Mouse (Mus musculus) cerebellum, postnatal 36 days (tissue): Measurements from ENCODE around the gene Mrgpra6.

Experiments
- DNase-seq, 2 experiments: peaks; one replicate each; pipeline ENCODE4 v3.0.0; 2021 to 2022; ENCODE audit warnings: mixed read lengths in 2 of 2

Mrgpra6 gene

GRCm38 (mm10) chr7:47204830-47205229 lies at the start of gene Mrgpra6:
Gene Mrgpra6, minus strand, starts transcription at chr7:47204920.
- no peak for DNase-seq

GRCm38 (mm10) chr7:47252770-47253169 lies 48.0 kb upstream of the Mrgpra6 start, which contains the start of gene Mrgpra9:
Gene Mrgpra9, minus strand, starts transcription at chr7:47252848.
- DNase-seq = no peak

GRCm38 (mm10) chr7:47244658-47245057 lies 39.9 kb upstream of the Mrgpra6 start:
- no peak for DNase-seq

DNA sequence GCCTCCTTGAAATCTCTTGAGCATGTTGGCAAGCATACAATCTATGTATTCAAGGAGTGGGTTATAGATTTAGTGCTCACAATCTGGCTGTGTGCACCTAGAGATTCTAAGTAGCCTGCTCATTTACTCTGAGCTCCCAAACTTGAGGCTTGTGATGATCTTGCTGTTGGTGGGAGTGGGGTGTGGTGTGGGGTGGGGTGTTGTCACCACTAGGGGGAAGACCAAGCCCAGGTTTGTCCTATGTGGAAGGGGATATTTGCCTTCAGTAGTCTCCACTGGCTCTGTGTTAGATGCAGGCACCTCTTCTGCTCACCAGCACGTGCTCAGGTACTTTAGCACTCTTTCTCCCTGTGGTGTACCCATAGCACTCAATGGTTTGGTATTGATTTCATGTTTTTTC lies 9.4 kb downstream of the Mrgpra6 start:
- DNase-seq = no peak

GRCm38 (mm10) chr7:47170814-47171213 lies 33.9 kb downstream of the Mrgpra6 start:
- no peak for DNase-seq

- no peak for DNase-seq
Measured at GRCm38 (mm10) chr7:47165028-47165427, 39.7 kb downstream of the Mrgpra6 start.

DNA sequence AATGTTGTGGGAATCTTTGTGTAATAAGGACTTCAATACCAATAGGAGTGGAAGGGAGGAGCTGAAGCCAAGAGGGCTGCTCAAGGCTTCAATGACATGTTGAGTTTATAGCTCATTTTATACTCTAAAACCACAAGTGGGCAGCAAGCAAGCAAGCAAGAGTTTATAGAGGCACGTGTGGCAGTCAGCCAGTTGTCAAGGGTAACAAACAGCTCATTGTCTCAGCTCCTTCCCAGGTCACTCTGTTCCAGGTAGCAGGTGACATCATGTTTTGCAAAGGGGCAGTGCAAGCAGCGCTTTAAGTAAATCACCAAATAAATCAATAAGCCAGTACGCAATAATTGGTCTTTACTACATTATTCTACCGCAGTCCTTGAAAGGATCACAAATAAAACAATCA lies 41.5 kb downstream of the Mrgpra6 start:
- no peak for DNase-seq

DNA sequence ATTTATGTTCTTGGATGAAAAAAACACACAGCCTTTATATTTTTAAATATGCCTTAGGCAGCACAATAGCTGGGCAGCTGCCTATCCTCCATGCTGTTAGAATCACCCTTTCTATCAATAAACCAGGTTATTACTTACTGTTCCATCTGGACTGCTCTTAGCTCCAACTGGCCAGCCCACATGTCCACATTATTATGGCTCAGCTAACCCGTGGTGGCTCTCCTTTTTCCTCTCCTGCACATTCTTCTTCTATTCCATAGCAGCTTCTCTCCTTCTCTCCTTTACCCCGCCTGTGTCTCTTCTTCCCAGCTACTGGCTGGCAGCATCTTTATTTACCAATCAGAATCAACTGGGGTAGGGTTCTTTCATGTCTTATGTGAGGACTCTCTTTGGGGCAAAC lies 46.3 kb downstream of the Mrgpra6 start:
- no peak for DNase-seq

DNA sequence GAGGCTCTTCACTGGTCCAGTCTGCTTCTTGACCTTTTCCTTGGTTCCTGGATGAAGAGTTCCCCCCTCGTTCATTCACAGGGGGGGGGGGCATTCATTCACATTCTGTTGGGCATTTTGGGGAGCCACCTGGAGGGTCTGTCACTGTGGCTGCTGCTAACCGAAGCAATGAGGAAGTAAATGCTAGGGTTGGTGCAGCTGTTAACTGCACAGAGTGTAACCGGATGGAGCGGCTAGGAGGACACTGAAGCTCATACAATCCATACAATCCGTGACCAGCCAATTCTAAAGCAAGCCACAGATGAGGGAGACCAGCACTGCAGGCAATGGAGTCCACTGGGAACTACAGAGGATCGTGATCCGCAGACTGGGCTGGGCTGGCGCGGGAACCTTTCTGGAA lies 47.0 kb downstream of the Mrgpra6 start:
- no peak for DNase-seq

- no peak for DNase-seq
Measured at GRCm38 (mm10) chr7:47155849-47156248, 48.9 kb downstream of the Mrgpra6 start.

DNA sequence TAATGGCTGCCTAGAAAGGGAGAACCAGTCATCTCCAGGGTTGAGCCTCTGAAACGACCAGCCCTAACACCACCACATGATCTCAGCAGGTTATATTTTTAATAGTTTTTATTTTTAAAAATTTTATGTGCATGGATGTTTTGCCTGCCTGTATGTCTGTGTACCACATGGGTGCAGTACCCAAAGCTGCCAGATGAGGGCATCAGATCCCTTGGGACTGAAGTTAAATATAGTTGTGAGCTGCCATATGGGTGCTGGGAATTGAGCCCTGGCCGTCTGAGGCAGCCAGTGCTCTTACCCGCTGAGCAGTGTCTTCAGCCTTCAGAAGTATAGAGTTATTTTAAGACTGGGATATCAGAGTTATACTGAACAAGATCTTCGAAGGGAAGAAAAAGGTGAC lies 49.3 kb downstream of the Mrgpra6 start:
- DNase-seq = no peak

GRCm38 (mm10) chr7:47150420-47151061 lies 54.2 kb downstream of the Mrgpra6 start:
- DNase-seq = peak; percentile 35 to 59

DNA sequence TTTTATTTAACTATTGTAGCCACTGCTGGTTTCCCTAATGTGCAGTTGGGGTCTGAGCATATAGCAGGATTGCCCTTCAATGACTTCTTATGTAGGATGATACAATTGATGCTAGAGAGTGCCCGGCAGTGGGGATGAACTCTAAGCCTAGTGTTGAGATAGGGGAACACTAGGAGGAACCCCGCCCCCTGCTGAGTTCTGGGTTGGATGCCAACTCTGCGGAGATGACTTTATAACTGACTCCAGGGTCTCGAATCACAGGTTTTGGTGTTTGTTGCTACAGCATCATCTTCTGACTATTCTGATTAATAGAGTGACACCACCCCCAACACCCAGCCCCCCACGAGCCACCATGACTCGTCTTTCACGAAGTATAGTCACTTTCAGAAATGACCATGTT lies 56.4 kb downstream of the Mrgpra6 start:
- DNase-seq = no peak

- DNase-seq = no peak
Measured at GRCm38 (mm10) chr7:47146034-47146812, 58.5 kb downstream of the Mrgpra6 start.

- no peak for DNase-seq
Measured at GRCm38 (mm10) chr7:47144299-47144698, 60.4 kb downstream of the Mrgpra6 start.

DNA sequence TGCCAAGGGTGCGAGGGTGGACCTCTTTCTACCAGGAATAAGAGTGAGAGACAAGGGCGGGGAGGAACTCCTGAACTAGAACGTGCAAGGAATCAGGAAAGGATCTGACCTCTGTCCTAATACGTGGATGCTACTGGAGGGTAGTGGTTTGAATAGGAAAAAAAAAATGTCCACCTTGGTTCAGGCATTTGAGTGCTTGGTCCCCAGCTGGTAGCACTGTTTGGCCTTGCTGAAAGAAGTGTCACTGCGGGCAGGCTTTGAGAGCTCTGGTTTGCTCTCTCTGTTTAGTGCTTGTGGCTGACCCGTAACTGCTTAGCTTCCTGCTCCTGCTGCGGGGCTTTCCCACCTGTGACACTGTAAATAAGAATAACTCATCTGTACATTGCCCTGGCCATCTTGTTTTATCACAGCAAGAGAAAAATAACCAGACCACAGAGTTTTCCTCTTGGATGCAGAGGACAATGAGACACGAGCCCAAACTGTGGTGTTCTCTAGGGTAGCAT lies 64.8 kb downstream of the Mrgpra6 start:
- no peak for DNase-seq
